Mouse (Mus musculus): ENCODE data around the gene Srprb. TPM values are rescaled to one million over a fixed set of nuclear protein-coding genes. Genes with fewer than 3 reads are reported as not detected.
"Not testable (repeated sequence)": the region's sequence is repeated elsewhere in the genome, so short reads cannot be mapped to it uniquely, and the experiment has no call there.

The Srprb gene
- polyA plus RNA-seq, 1 experiment from 2014 or later = 47.5 TPM

DNA sequence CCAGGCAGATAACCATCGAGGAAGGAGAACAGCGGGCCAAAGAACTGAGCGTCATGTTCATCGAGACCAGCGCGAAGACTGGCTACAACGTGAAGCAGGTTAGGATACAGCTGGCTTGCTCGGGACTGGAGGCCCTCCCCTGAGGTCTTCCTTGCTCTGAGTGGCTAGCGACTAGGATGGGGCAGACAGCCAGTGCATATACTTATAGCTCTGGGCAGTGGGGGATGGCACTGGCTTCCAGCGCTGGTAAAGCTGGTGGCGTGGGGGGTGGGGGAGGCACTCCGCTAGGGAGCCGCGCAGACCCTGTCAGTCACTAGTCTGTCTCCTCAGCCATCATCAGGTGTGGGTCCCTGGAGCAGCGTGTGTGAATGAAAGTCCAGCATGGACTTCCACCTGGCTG lies 38.1 kb downstream of the Srprb start:
- H3K4me2 ChIP-seq = no peak overlapping the region
- no peak overlapping the region for H3K4me3 ChIP-seq
- H3K27ac ChIP-seq = no peak overlapping the region
- 0 out of 2 replicates have a peak, but pooled peaks cover 5% of the 10 kb centered on the region for H3K4me1 ChIP-seq
- H3K27me3 ChIP-seq = no peaks in the 10 kb centered on the region
- no peak overlapping the region for H3K9ac ChIP-seq
- H3K36me3 ChIP-seq (ENCODE audit: poor library complexity, severe bottlenecking) = peaks cover 90% of the 10 kb centered on the region
- WGBS = 83% methylated on average over 15 of the region's 15 CpGs
- H3K9me3 ChIP-seq (replicated peaks) = no peaks in the 10 kb centered on the region
- ATAC-seq = 0 out of 2 replicates have a peak, but pooled peaks have one; percentile 8

DNA sequence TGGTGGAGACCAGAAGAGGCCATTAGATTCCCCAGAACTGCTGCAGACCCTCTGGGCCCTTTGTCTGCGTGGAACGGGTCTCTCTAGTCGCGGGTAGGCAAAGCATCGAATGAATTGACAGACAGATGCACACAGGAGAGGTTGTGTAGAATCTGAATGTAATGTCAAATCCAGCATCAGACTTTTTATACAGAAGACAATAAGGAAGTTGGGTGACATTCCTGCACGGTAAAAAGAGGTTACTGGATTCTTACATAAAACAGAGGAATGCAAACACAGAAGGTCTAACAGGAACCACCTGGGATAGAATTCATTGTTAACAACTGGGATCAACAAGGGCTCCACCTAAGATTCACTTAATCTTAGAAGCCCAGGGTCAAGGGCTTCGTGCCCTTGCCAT lies 46.8 kb downstream of the Srprb start:
- ATAC-seq, H3K4me2 ChIP-seq: not testable (repeated sequence)
- 85% methylated on average over 7 of the region's 7 CpGs for WGBS

DNA sequence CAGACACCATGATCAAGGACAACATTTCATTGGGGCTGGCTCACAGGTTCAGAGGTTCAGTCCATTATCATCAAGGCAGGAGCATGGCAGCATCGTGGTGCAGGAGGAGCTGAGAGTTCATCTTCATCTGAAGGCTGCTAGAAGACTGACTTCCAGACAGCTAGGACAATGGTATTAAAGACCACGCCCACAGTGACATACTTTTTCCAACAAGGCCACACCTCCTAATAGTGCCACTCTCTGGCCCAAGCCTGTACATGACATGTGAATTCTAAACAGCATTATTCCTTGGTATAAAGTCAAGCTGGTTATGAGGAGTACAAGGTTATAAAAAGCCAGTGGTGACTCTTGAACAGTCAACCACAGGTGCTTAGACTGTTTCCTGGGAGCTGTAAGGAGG lies 47.4 kb downstream of the Srprb start:
- no peaks in the 10 kb centered on the region for H3K27me3 ChIP-seq
- WGBS = 92% methylated on average over 2 of the region's 2 CpGs
- no peak for ATAC-seq

More for the DNA sequence above, 46.8 kb downstream of the Srprb start:
- H3K4me3 ChIP-seq; H3K27me3 ChIP-seq; H3K27ac ChIP-seq; H3K9me3 ChIP-seq (replicated peaks); H3K9ac ChIP-seq: not testable (repeated sequence)
- H3K36me3 ChIP-seq (ENCODE audit: poor library complexity, severe bottlenecking) = peaks cover 28% of the 10 kb centered on the region
- H3K4me1 ChIP-seq = peaks cover 11% of the 10 kb centered on the region; the same call in 1 of the 2 replicates

GRCm38 (mm10) chr9:103153286-103153685 lies 48.7 kb downstream of the Srprb start:
- Histone ChIP-seq H3K4me1 (peaks cover 13% of the 10 kb centered on the region), H3K27ac (peak overlapping the region; percentile 45; the same call in 1 of the 2 replicates), H3K9me3 (replicated peaks) (no peaks in the 10 kb centered on the region), H3K4me2 (no peak overlapping the region), H3K9ac (no peak overlapping the region), H3K27me3 (no peaks in the 10 kb centered on the region), H3K4me3 (no peak overlapping the region), H3K36me3 (ENCODE audit: poor library complexity, severe bottlenecking) (peaks cover 19% of the 10 kb centered on the region)
- no peak for ATAC-seq
- 64% methylated on average over 5 of the region's 5 CpGs for WGBS

More for the DNA sequence above, 47.4 kb downstream of the Srprb start:
- no peak overlapping the region for H3K9ac ChIP-seq
- H3K36me3 ChIP-seq (ENCODE audit: poor library complexity, severe bottlenecking) = peaks cover 28% of the 10 kb centered on the region
- H3K27ac ChIP-seq = no peak overlapping the region
- no peaks in the 10 kb centered on the region for H3K9me3 ChIP-seq (replicated peaks)
- H3K4me3 ChIP-seq = no peak overlapping the region
- H3K4me2 ChIP-seq = no peak overlapping the region
- H3K4me1 ChIP-seq = peaks cover 11% of the 10 kb centered on the region; the same call in 1 of the 2 replicates

GRCm38 (mm10) chr9:103149074-103149799 lies 52.7 kb downstream of the Srprb start:
- H3K27ac ChIP-seq = no peak overlapping the region
- 92% methylated on average over 12 of the region's 12 CpGs for WGBS
- ATAC-seq = no peak

DNA sequence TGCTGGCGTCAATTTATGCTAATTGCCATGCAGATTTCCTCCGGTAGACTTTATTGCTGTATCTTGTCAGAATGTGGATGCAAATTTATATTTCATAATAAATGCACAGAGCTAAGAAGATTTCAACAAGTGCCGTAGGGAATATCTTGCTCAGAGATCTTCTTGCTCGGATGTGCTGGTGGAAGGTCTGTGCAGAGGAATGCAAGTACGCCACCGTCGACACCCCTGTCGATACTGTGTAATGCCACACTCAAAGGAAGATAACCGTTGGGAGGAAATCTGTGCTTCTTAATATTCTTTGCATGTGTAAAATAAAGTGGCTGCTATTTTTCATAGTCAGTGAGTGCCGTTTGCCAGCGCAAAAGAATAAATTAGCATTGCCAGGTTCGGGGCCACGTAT lies 54.8 kb downstream of the Srprb start:
- peak; percentile 50 for ATAC-seq
- peak overlapping the region; percentile 34; the same call in 1 of the 2 replicates for H3K9ac ChIP-seq
- H3K9me3 ChIP-seq (replicated peaks) = no peaks in the 10 kb centered on the region
- 26% methylated on average over 13 of the region's 13 CpGs for WGBS
- H3K4me2 ChIP-seq = peak overlapping the region; percentile 51
- H3K27ac ChIP-seq = peak overlapping the region; percentile 78
- peaks cover 27% of the 10 kb centered on the region for H3K36me3 ChIP-seq (ENCODE audit: poor library complexity, severe bottlenecking)
- H3K27me3 ChIP-seq = no peaks in the 10 kb centered on the region
- 0 out of 2 replicates have a peak overlapping the region, but pooled peaks have one; percentile 14 for H3K4me3 ChIP-seq
- H3K4me1 ChIP-seq = peaks cover 45% of the 10 kb centered on the region

More at GRCm38 (mm10) chr9:103149074-103149799, 52.7 kb downstream of the Srprb start:
- no peaks in the 10 kb centered on the region for H3K27me3 ChIP-seq
- H3K4me1 ChIP-seq = peaks cover 48% of the 10 kb centered on the region
- H3K36me3 ChIP-seq (ENCODE audit: poor library complexity, severe bottlenecking) = peaks cover 19% of the 10 kb centered on the region; the same call in 1 of the 2 replicates
- H3K4me3 ChIP-seq = no peak overlapping the region
- no peaks in the 10 kb centered on the region for H3K9me3 ChIP-seq (replicated peaks)
- H3K9ac ChIP-seq = no peak overlapping the region
- no peak overlapping the region for H3K4me2 ChIP-seq

- Histone ChIP-seq H3K4me2 (peak overlapping the region; percentile 51), H3K9ac (0 out of 2 replicates have a peak overlapping the region, but pooled peaks have one; percentile 34), H3K36me3 (ENCODE audit: poor library complexity, severe bottlenecking) (peaks cover 30% of the 10 kb centered on the region), H3K4me1 (peaks cover 45% of the 10 kb centered on the region), H3K27ac (peak overlapping the region; percentile 78), H3K27me3 (no peaks in the 10 kb centered on the region), H3K9me3 (replicated peaks) (no peaks in the 10 kb centered on the region), H3K4me3 (0 out of 2 replicates have a peak overlapping the region, but pooled peaks have one; percentile 14)
- ATAC-seq = peak; percentile 91
- WGBS = 5% methylated on average over 9 of the region's 9 CpGs
Observed at GRCm38 (mm10) chr9:103146703-103147102, 55.2 kb downstream of the Srprb start.

DNA sequence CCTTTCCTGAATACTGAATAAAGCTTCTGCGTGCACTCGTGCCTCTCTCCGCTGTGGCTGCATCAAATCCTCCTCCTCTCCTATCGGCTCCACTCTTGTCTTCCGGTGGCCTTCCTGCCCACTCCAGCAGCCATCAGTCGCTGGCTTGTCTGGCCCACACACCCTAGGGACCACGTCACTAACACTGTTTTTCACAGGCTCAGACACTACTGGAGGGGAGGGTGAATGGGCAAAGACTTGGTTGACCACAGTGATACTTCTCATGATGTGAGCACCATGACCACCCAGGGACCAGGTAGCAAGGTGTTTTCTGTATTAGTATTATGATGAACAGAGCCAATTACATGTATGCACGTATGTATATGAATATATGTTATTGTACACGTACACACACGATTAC lies 55.7 kb downstream of the Srprb start:
- H3K4me1 ChIP-seq = peaks cover 45% of the 10 kb centered on the region
- H3K36me3 ChIP-seq (ENCODE audit: poor library complexity, severe bottlenecking) = peaks cover 33% of the 10 kb centered on the region
- no peaks in the 10 kb centered on the region for H3K9me3 ChIP-seq (replicated peaks)
- WGBS = 61% methylated on average over 10 of the region's 10 CpGs
- no peak overlapping the region for H3K4me3 ChIP-seq
- H3K9ac ChIP-seq = peak overlapping the region; percentile 4; the same call in 1 of the 2 replicates
- peak overlapping the region; percentile 51 for H3K4me2 ChIP-seq
- ATAC-seq = peak; percentile 29
- H3K27me3 ChIP-seq = no peaks in the 10 kb centered on the region
- peak overlapping the region; percentile 78 for H3K27ac ChIP-seq

DNA sequence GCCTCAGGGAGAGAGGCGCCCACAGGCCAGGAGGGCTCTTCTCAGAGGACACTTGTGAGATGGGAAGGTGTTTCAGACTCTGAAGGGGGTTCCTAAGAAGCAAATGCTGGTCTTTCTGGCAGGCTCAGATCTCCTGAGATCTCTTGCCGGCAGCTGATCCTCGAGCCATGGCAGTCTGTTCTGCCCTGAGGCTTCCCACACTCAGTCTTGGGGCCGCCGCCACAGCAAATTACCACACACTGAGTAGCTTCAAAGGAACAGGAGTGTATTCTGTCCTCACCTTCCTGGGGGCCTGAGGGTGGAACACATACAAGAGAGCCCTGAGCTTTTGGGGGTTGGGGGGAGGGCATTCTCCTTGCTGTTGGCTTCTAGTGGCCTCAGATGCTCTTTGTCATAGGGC lies 56.6 kb downstream of the Srprb start:
- no peak for ATAC-seq
- Histone ChIP-seq H3K27me3 (no peaks in the 10 kb centered on the region), H3K4me1 (peaks cover 45% of the 10 kb centered on the region), H3K27ac (peak overlapping the region; percentile 40), H3K4me3 (no peak overlapping the region), H3K9me3 (replicated peaks) (no peaks in the 10 kb centered on the region), H3K36me3 (ENCODE audit: poor library complexity, severe bottlenecking) (peaks cover 36% of the 10 kb centered on the region), H3K4me2 (no peak overlapping the region), H3K9ac (peak overlapping the region; percentile 39)
- 50% methylated on average over 5 of the region's 5 CpGs for WGBS

DNA sequence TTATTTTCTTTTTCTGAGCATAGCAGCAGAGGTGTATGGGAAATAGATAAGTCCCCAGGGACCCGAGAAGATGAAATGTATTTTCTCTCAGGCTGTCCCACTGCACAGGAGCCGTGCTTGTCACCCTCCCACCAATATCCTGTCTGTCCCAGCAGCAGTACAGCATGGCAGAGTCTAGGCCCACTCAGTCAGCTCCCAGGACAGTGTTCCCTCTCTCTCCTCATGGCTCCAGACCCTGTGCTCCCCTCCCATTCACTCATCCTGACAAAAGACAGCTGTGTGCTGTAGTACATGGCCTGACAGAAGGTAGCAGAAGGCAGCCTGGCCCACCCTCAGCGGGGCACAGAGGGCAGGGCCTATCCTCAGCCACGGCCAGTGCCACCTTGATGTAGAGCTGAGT lies 58.1 kb downstream of the Srprb start:
- Histone ChIP-seq H3K36me3 (ENCODE audit: poor library complexity, severe bottlenecking) (peaks cover 32% of the 10 kb centered on the region), H3K27ac (peak overlapping the region; percentile 31; the same call in 1 of the 2 replicates), H3K4me3 (no peak overlapping the region), H3K9ac (no peak overlapping the region), H3K27me3 (no peaks in the 10 kb centered on the region), H3K4me2 (no peak overlapping the region), H3K9me3 (replicated peaks) (no peaks in the 10 kb centered on the region), H3K4me1 (peaks cover 49% of the 10 kb centered on the region)
- WGBS = 74% methylated on average over 4 of the region's 4 CpGs
- ATAC-seq = no peak

- 88% methylated on average over 7 of the region's 7 CpGs for WGBS
- Histone ChIP-seq H3K4me2 (no peak overlapping the region), H3K9me3 (replicated peaks) (no peaks in the 10 kb centered on the region), H3K27me3 (no peaks in the 10 kb centered on the region), H3K36me3 (ENCODE audit: poor library complexity, severe bottlenecking) (peaks cover 32% of the 10 kb centered on the region), H3K4me3 (no peak overlapping the region), H3K27ac (no peak overlapping the region), H3K4me1 (peaks cover 38% of the 10 kb centered on the region), H3K9ac (no peak overlapping the region)
- no peak for ATAC-seq
Observed at GRCm38 (mm10) chr9:103141266-103141665, 60.7 kb downstream of the Srprb start.

GRCm38 (mm10) chr9:103140384-103140783 lies 61.6 kb downstream of the Srprb start:
- Histone ChIP-seq H3K36me3 (ENCODE audit: poor library complexity, severe bottlenecking) (peaks cover 32% of the 10 kb centered on the region), H3K27me3 (no peaks in the 10 kb centered on the region), H3K4me3 (no peak overlapping the region), H3K27ac (no peak overlapping the region), H3K4me2 (no peak overlapping the region), H3K9me3 (replicated peaks) (no peaks in the 10 kb centered on the region), H3K9ac (no peak overlapping the region), H3K4me1 (peaks cover 36% of the 10 kb centered on the region)
- no peak for ATAC-seq
- 89% methylated on average over 6 of the region's 6 CpGs for WGBS
